Mouse (Mus musculus) CH12.LX (cell line): ENCODE measurements at regions not wholly inside any gene's neighbourhood (a gene's known extent, or its start where the extent isn't known, plus 50 kb on each side); places are given as distances from the start of the nearest gene placed in this dataset.

Experiments used
- DNase-seq: peaks from one replicate; pipeline ENCODE4 v3.0.0-alpha.2; 2013; ENCODE audit errors: extremely low read depth
- H3K27ac ChIP-seq: 2 replicates; pipeline ENCODE4 v1.5.1; 2012; ENCODE audit warnings: low read depth, mild to moderate bottlenecking, control low read depth, moderate library complexity; ENCODE audit not compliant: insufficient read depth
- H3K27me3 ChIP-seq: replicated peaks from 2 replicates; pipeline ENCODE3; 2012; ENCODE audit warnings: inconsistent platforms
- H3K36me3 ChIP-seq, 2 experiments: replicated peaks in 1 of 2; 2 replicates each; pipeline versions ENCODE3 to v1.6.1; 2012; ENCODE audit warnings: inconsistent platforms in 1 of 2, low read length in 1 of 2, mild to moderate bottlenecking in 1 of 2, mixed read lengths in 1 of 2, moderate library complexity in 1 of 2; ENCODE audit not compliant: control insufficient read depth in 1 of 2, insufficient read depth in 1 of 2
- H3K4me1 ChIP-seq, 2 experiments: 2 replicates each; pipeline ENCODE4 v1.6.1; 2012; ENCODE audit warnings: inconsistent platforms in 1 of 2, moderate library complexity in 1 of 2; ENCODE audit not compliant: insufficient read depth in 2 of 2, control insufficient read depth in 1 of 2
- H3K4me2 ChIP-seq: 2 replicates; pipeline ENCODE4 v1.6.1; 2012; ENCODE audit warnings: low read depth, mild to moderate bottlenecking, control low read depth; ENCODE audit not compliant: poor library complexity, insufficient read depth, severe bottlenecking
- H3K4me3 ChIP-seq, 3 experiments: fragments of 150-350 bp in 1 of 3; sonication (generic) in 1 of 3; replicated peaks in 1 of 3; 2 replicates each; pipeline versions ENCODE3 to v1.5.1; 2011 to 2012; ENCODE audit warnings: low read depth in 2 of 3, low read length in 2 of 3, mild to moderate bottlenecking in 2 of 3, moderate library complexity in 2 of 3, control low read depth in 1 of 3, improper control_type of control experiment in 1 of 3, inconsistent platforms in 1 of 3, mixed read lengths in 1 of 3; ENCODE audit not compliant: poor library complexity in 1 of 3
- H3K79me2 ChIP-seq: replicated peaks from 2 replicates; pipeline ENCODE4 v1.6.1; 2012; ENCODE audit warnings: mild to moderate bottlenecking, moderate library complexity; ENCODE audit not compliant: control insufficient read depth, poor library complexity, insufficient read depth, severe bottlenecking; ENCODE audit errors: extremely low read depth
- H3K9ac ChIP-seq: 2 replicates; pipeline ENCODE4 v1.6.1; 2012; ENCODE audit warnings: low read depth, mild to moderate bottlenecking, control low read depth, moderate library complexity; ENCODE audit not compliant: insufficient read depth
- H3K9me3 ChIP-seq: replicated peaks from 2 replicates; pipeline ENCODE3; 2012; ENCODE audit warnings: low read length, inconsistent platforms, mixed read lengths
- BHLHE40 ChIP-seq: IDR thresholded peaks from 2 replicates; pipeline ENCODE4 v1.6.1; 2011; ENCODE audit warnings: mild to moderate bottlenecking, low read depth, low read length, improper control_type of control experiment
- CHD1 ChIP-seq: IDR thresholded peaks from 2 replicates; pipeline ENCODE4 v1.6.1; 2012; ENCODE audit warnings: low read depth, low read length, improper control_type of control experiment, inconsistent platforms
- CHD2 ChIP-seq: IDR thresholded peaks from 2 replicates; pipeline ENCODE4 v1.6.1; 2011; ENCODE audit warnings: low read length, improper control_type of control experiment
- E2F4 ChIP-seq: IDR thresholded peaks from 2 replicates; pipeline ENCODE4 v1.6.1; 2011; ENCODE audit warnings: low read depth, low read length, improper control_type of control experiment; ENCODE audit not compliant: insufficient replicate concordance
- ELF1 ChIP-seq: IDR thresholded peaks from 2 replicates; pipeline ENCODE4 v1.6.1; 2014; ENCODE audit warnings: low read depth, mild to moderate bottlenecking, inconsistent platforms, low read length, improper control_type of control experiment
- EP300 ChIP-seq: IDR thresholded peaks from 2 replicates; pipeline ENCODE4 v1.6.1; 2011; ENCODE audit warnings: low read length, improper control_type of control experiment
- KAT2A ChIP-seq: IDR thresholded peaks from 2 replicates; pipeline ENCODE4 v1.6.1; 2012; ENCODE audit warnings: low read length, improper control_type of control experiment, inconsistent platforms; ENCODE audit not compliant: insufficient replicate concordance
- MAX ChIP-seq: IDR thresholded peaks from 2 replicates; pipeline ENCODE4 v1.6.1; 2011; ENCODE audit warnings: low read length, improper control_type of control experiment
- MAZ ChIP-seq: IDR thresholded peaks from 2 replicates; pipeline ENCODE4 v1.6.1; 2012; ENCODE audit warnings: low read depth, mild to moderate bottlenecking, inconsistent platforms, low read length, improper control_type of control experiment, moderate library complexity
- MEF2A ChIP-seq: IDR thresholded peaks from 2 replicates; pipeline ENCODE4 v1.6.1; 2014; ENCODE audit warnings: low read depth, mild to moderate bottlenecking, inconsistent platforms, low read length, improper control_type of control experiment, borderline replicate concordance
- MYC ChIP-seq: IDR thresholded peaks from 2 replicates; pipeline ENCODE4 v1.6.1; 2011; ENCODE audit warnings: low read depth, mild to moderate bottlenecking, improper control_type of control experiment, low read length
- NELFE ChIP-seq: IDR thresholded peaks from 2 replicates; pipeline ENCODE4 v1.6.1; 2011; ENCODE audit warnings: low read depth, low read length, improper control_type of control experiment
- NRF1 ChIP-seq: IDR thresholded peaks from 2 replicates; pipeline ENCODE4 v1.6.1; 2014; ENCODE audit warnings: low read depth, mild to moderate bottlenecking, inconsistent platforms, low read length, improper control_type of control experiment, moderate library complexity
- PAX5 ChIP-seq: IDR thresholded peaks from 2 replicates; pipeline ENCODE4 v1.6.1; 2012; ENCODE audit warnings: low read length, inconsistent platforms, mixed read lengths
- POLR2A ChIP-seq: IDR thresholded peaks from 2 replicates; pipeline ENCODE4 v1.6.1; 2011; ENCODE audit warnings: low read depth, mild to moderate bottlenecking, improper control_type of control experiment, low read length
- POLR2AphosphoS2 ChIP-seq: IDR thresholded peaks from 2 replicates; pipeline ENCODE4 v1.6.1; 2011; ENCODE audit warnings: low read depth, low read length, improper control_type of control experiment
- RAD21 ChIP-seq: IDR thresholded peaks from 2 replicates; pipeline ENCODE4 v1.6.1; 2011; ENCODE audit warnings: low read depth, mild to moderate bottlenecking, low read length, improper control_type of control experiment, moderate library complexity
- RCOR1 ChIP-seq: conservative IDR thresholded peaks from 2 replicates; pipeline ENCODE4 v1.6.1; 2012; ENCODE audit warnings: low read depth, mild to moderate bottlenecking, inconsistent platforms, low read length, improper control_type of control experiment
- TBP ChIP-seq: conservative IDR thresholded peaks from 2 replicates; pipeline ENCODE4 v1.6.1; 2011; ENCODE audit warnings: low read depth, low read length, improper control_type of control experiment
- USF1 ChIP-seq: IDR thresholded peaks from 2 replicates; pipeline ENCODE4 v1.6.1; 2014; ENCODE audit warnings: low read depth, mild to moderate bottlenecking, inconsistent platforms, low read length, improper control_type of control experiment
- USF2 ChIP-seq: conservative IDR thresholded peaks from 2 replicates; pipeline ENCODE4 v1.6.1; 2011; ENCODE audit warnings: low read depth, low read length, improper control_type of control experiment
- ZKSCAN1 ChIP-seq: IDR thresholded peaks from 2 replicates; pipeline ENCODE4 v1.6.1; 2012; ENCODE audit warnings: low read depth, inconsistent platforms, low read length, improper control_type of control experiment, borderline replicate concordance
- ZMIZ1 ChIP-seq: IDR thresholded peaks from 2 replicates; pipeline ENCODE4 v1.6.1; 2012; ENCODE audit warnings: low read depth, mild to moderate bottlenecking, inconsistent platforms, low read length, improper control_type of control experiment
- dilution Hi-C: fragments of 300-500 bp; cut with MboI; formaldehyde crosslinking; loops from 2 replicates; pipeline ENCODE4 v1.14.3; 2020; ENCODE audit warnings: low sequenced_read_pairs; ENCODE audit not compliant: extremely low pct_unique_long_range_greater_than_20kb, extremely low pct_ligation_motif_present
- in situ Hi-C: fragments of 300-500 bp; cut with MboI; formaldehyde crosslinking; loops from 3 replicates; pipeline ENCODE4 v1.14.3; 2019; ENCODE audit warnings: low sequenced_read_pairs, low pct_ligation_motif_present, low pct_unique_long_range_greater_than_20kb, mixed read lengths

GRCm38 (mm10) chr3:151931096-151931495 lies 93.7 kb upstream of the Ptgfr start:
- Histone ChIP-seq H3K4me1 (no peaks in the 10 kb centered on the region), H3K4me2 (no peak overlapping the region), H3K9ac (no peak overlapping the region), H3K36me3 (no peaks in the 10 kb centered on the region), H3K27ac (no peak overlapping the region), H3K79me2 (no peaks in the 10 kb centered on the region), H3K4me3 (no peak overlapping the region), H3K27me3 (no peaks in the 10 kb centered on the region), H3K9me3 (peaks cover 4% of the 10 kb centered on the region)
- no peak for TF ChIP-seq PAX5
- TF ChIP-seq CHD2 = no peak
- TF ChIP-seq MAZ = no peak
- TF ChIP-seq BHLHE40 = no peak
- TF ChIP-seq EP300 = no peak
- TF ChIP-seq ZKSCAN1 = no peak
- TF ChIP-seq MAX = no peak
- TF ChIP-seq POLR2AphosphoS2 = no peak
- no peak for TF ChIP-seq CHD1
- TF ChIP-seq MEF2A = no peak
- no peak for TF ChIP-seq RCOR1
- TF ChIP-seq RAD21 = no peak
- TF ChIP-seq ELF1 = no peak
- dilution Hi-C loops = no loop called here
- DNase-seq = no peak
- in situ Hi-C loops = no loop called here

GRCm38 (mm10) chr3:151914010-151914513 lies 76.6 kb upstream of the Ptgfr start:
- H3K9ac ChIP-seq = no peak overlapping the region
- H3K4me2 ChIP-seq = no peak overlapping the region
- no peaks in the 10 kb centered on the region for H3K27me3 ChIP-seq
- TF ChIP-seq E2F4 (no peak), USF2 (peak; percentile 60; the same call in 1 of the 2 replicates), POLR2A (0 out of 2 replicates have a peak, but pooled peaks have one; percentile 21), USF1 (peak; percentile 72), CHD1 (no peak), BHLHE40 (0 out of 2 replicates have a peak, but pooled peaks have one; percentile 15), KAT2A (no peak), ZKSCAN1 (no peak), ZMIZ1 (no peak), NELFE (no peak), CHD2 (no peak), RAD21 (no peak), ELF1 (0 out of 2 replicates have a peak, but pooled peaks have one; percentile 23), TBP (no peak), NRF1 (no peak), MYC (no peak)
- H3K4me1 ChIP-seq = peaks cover 5 to 22% of the 10 kb centered on the region in 2 experiments
- H3K36me3 ChIP-seq = no peaks in the 10 kb centered on the region
- H3K27ac ChIP-seq = no peak overlapping the region
- H3K4me3 ChIP-seq = no peak overlapping the region
- H3K79me2 ChIP-seq = no peaks in the 10 kb centered on the region
- H3K9me3 ChIP-seq = no peaks in the 10 kb centered on the region
- DNase-seq = peak; percentile 39
- dilution Hi-C loops (no loop called here), in situ Hi-C loops (no loop called here)
